Mouse (Mus musculus) liver, adult (tissue): ENCODE data around the gene Thg1l.

ENCODE experiments used
- GATA4 ChIP-seq: IDR thresholded peaks from 2 replicates; pipeline ENCODE4 v1.6.1; 2014; ENCODE audit warnings: mild to moderate bottlenecking, low read length; ENCODE audit not compliant: insufficient replicate concordance

Gene Thg1l

GRCm38 (mm10) chr11:45908894-45909293 lies 46.4 kb downstream of the Thg1l start:
- no peak for TF ChIP-seq GATA4

GRCm38 (mm10) chr11:45908070-45908469 lies 47.2 kb downstream of the Thg1l start:
- TF ChIP-seq GATA4, result no peak

- TF ChIP-seq GATA4, result no peak
Observed at GRCm38 (mm10) chr11:45907301-45907700, 48.0 kb downstream of the Thg1l start.

GRCm38 (mm10) chr11:45906109-45906786 lies 49.0 kb downstream of the Thg1l start:
- no peak for TF ChIP-seq GATA4

GRCm38 (mm10) chr11:45900233-45901015 lies 54.9 kb downstream of the Thg1l start:
- no peak for TF ChIP-seq GATA4

GRCm38 (mm10) chr11:45897392-45897791 lies 57.9 kb downstream of the Thg1l start:
- TF ChIP-seq GATA4, result no peak
